Mouse (Mus musculus) myocyte (in vitro differentiated cells): Measurements from ENCODE around the gene Ttc39b.

Experiments used
- CEBPB ChIP-seq: IDR thresholded peaks from 2 replicates; pipeline ENCODE4 v1.6.1; 2011; ENCODE audit warnings: mild to moderate bottlenecking, moderate library complexity; ENCODE audit not compliant: poor library complexity, insufficient read depth, severe bottlenecking
- MAX ChIP-seq: IDR thresholded peaks from one replicate; pipeline ENCODE4 v1.6.1; 2011; ENCODE audit warnings: low read depth, mild to moderate bottlenecking, control low read depth
- MYOD1 ChIP-seq, 3 experiments: IDR thresholded peaks; one replicate each; pipeline ENCODE4 v1.6.1; 2011; ENCODE audit warnings: control low read depth in 2 of 3, low read depth in 2 of 3, mild to moderate bottlenecking in 2 of 3, moderate library complexity in 1 of 3; ENCODE audit not compliant: insufficient read length in 2 of 3, control insufficient read depth in 1 of 3
- POLR2A ChIP-seq: IDR thresholded peaks from one replicate; pipeline ENCODE4 v1.6.1; 2011; ENCODE audit warnings: low read depth, mild to moderate bottlenecking, control low read depth, moderate library complexity; ENCODE audit not compliant: insufficient read length
- POLR2AphosphoS2 ChIP-seq: IDR thresholded peaks from one replicate; pipeline ENCODE4 v1.6.1; 2011; ENCODE audit warnings: low read depth, control low read depth; ENCODE audit not compliant: insufficient read length
- REST ChIP-seq: IDR thresholded peaks from one replicate; pipeline ENCODE4 v1.6.1; 2011; ENCODE audit warnings: mild to moderate bottlenecking, control low read depth, moderate library complexity; ENCODE audit not compliant: insufficient read depth, insufficient read length
- TCF12 ChIP-seq: IDR thresholded peaks from one replicate; pipeline ENCODE4 v1.6.1; 2011; ENCODE audit warnings: mild to moderate bottlenecking, control low read depth; ENCODE audit not compliant: poor library complexity, insufficient read depth, severe bottlenecking
- USF1 ChIP-seq: IDR thresholded peaks from one replicate; pipeline ENCODE4 v1.6.1; 2011; ENCODE audit warnings: low read depth, mild to moderate bottlenecking, control low read depth, moderate library complexity

GRCm38 (mm10) chr4:83314922-83315881, 8.9 kb downstream of the Ttc39b start:
- peak; percentile 48 for TF ChIP-seq POLR2A
- TF ChIP-seq TCF12 = peak; percentile 75
- TF ChIP-seq MYOD1 (IDR thresholded peaks at IDR 0.05; ENCODE audit: control insufficient read depth in 1 of 3, insufficient read length in 2 of 3, low read depth in 2 of 3) = peak; percentile 70 to 97 (median 96)
- no peak for TF ChIP-seq MAX
- no peak for TF ChIP-seq POLR2AphosphoS2
- no peak for TF ChIP-seq USF1
- TF ChIP-seq REST = no peak
- TF ChIP-seq CEBPB = no peak
